Mouse (Mus musculus): ENCODE results near the gene Gm10273. TPM values are rescaled to one million over a fixed set of nuclear protein-coding genes. Genes with fewer than 3 reads are reported as not detected.

Gm10273 gene
- polyA plus RNA-seq, 1 experiment: 0.09 TPM

DNA sequence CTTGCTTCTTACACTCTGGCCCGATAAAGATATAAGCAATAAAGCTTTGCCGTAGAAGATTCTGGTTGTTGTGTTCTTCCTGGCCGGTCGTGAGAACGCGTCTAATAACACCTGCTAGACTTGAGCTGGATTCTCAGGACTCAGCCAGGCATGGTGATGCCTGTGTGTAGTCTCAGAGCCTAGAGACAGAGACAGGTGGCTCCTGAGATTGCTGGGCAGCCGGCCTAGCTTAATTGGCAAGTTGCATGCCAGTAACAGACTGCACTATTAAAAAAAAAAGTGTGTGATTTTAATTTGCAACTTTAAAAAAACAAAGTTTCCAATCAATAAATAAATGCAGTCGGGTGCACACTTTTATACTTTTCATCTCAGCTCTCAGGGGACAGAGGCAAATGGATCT is 8.5 kb upstream of the Gm10273 start:
- Histone ChIP-seq H3K4me3 (replicated peaks) (no peak overlapping the region), H3K9me3 (ENCODE audit: control insufficient read depth, low read length) (peaks cover 12% of the 10 kb centered on the region), H3K4me1 (ENCODE audit: control insufficient read depth) (no peaks in the 10 kb centered on the region; the same call in 1 of the 2 replicates), H3K27me3 (ENCODE audit: control insufficient read depth) (no peaks in the 10 kb centered on the region), H3K36me3 (ENCODE audit: control insufficient read depth) (peaks cover 34% of the 10 kb centered on the region)
- TF ChIP-seq TAL1 (IDR thresholded peaks at IDR 0.05; ENCODE audit: low read length) (no peak), GATA1 (IDR thresholded peaks at IDR 0.05; ENCODE audit: low read length) (no peak)

DNA sequence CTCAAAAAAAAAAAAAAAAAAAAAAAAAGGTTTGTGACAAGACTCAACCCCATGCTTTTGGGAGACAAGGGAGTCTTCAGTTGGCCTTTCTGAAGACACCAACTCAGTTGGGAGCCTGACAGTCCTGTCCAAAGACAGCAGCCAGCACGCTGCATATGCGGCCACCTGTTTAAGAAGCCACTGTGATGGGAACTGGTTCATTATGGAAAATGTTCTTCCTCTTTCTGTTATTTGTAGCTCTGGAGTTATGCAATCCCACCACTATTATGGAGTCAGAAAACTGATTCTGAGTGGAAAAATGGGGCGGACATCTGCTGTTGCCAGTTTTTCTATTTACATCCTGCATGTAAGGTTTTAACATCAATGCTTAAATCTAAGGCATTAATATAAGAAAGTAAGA is 5.8 kb upstream of the Gm10273 start:
- H3K9me3 ChIP-seq (ENCODE audit: control insufficient read depth, low read length): peaks cover 12% of the 10 kb centered on the region
- no peak overlapping the region for H3K4me3 ChIP-seq (replicated peaks)
- H3K27me3 ChIP-seq (ENCODE audit: control insufficient read depth): no peaks in the 10 kb centered on the region
- no peaks in the 10 kb centered on the region; the same call in 1 of the 2 replicates for H3K4me1 ChIP-seq (ENCODE audit: control insufficient read depth)
- H3K36me3 ChIP-seq (ENCODE audit: control insufficient read depth): peaks cover 34% of the 10 kb centered on the region
- no peak for TF ChIP-seq TAL1 (IDR thresholded peaks at IDR 0.05; ENCODE audit: low read length)
- TF ChIP-seq GATA1 (IDR thresholded peaks at IDR 0.05; ENCODE audit: low read length): no peak

DNA sequence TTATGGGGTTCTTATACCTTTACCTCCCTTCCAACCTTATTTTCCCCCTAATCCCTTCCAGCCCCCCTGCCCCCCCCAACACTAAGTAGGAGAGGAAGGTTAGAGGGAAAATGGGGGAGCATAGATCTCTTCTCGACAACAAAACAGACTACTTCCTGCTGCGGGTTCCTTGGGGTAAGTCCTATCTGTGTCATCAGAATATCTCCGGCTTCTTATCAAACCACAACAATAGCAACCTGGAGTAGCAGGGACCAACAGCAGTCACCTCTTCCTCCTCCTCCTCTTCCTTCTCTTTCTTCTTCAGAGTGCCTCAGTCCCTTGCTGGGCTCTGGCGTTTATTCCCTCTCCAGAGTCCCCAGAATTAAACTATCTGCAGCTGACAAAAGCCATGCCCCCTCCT is 3.5 kb upstream of the Gm10273 start:
- Histone ChIP-seq H3K27me3 (ENCODE audit: control insufficient read depth) (no peaks in the 10 kb centered on the region), H3K4me1 (ENCODE audit: control insufficient read depth) (no peaks in the 10 kb centered on the region; the same call in 1 of the 2 replicates), H3K9me3 (ENCODE audit: control insufficient read depth, low read length) (peaks cover 12% of the 10 kb centered on the region), H3K36me3 (ENCODE audit: control insufficient read depth) (peaks cover 32% of the 10 kb centered on the region), H3K4me3 (replicated peaks) (no peak overlapping the region)
- TF ChIP-seq TAL1 (IDR thresholded peaks at IDR 0.05; ENCODE audit: low read length): no peak
- TF ChIP-seq GATA1 (IDR thresholded peaks at IDR 0.05; ENCODE audit: low read length): no peak

DNA sequence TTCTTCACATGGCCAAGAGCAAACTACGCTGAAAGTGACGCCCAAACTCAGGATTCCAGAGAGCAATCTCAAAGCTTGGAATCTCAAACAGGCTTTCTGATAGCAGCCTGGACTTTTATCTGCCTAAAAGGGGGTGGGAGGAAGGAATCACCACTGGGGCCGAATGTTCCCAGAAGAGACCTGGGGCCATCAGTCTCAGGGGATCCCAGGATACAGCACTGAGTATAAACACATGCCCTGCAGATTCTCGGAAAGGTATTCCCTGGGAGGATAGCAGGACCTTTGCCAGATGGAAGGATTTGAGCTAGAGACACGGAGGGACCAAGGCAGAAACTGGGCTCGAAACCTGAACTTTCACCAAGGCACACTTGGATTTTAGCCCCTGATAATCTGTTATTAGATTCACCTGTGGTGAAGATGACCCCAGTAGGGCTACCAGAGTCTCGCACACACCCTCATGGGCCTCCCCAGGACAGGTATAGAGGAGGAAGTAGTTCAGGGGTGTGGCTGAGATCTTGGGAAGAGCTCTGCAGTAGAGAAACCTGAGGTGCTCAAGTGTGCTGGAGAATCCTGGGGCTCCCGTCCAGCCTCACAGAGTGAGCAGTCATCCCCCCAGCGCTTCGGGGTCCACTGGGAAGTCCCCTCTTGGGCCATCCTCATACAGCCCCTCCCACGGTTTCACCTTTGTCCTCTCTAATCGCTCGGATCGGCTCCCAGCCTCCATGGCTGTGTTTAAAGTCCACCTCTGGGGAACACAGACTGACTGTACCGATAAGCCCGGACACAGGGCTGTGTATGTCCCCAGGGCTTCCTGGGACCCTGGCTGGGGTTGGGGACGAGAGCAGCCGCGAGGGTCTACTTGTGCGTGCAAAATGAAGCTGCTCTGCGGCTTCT is 7.7 kb downstream of the Gm10273 start, which contains the start of gene Pla2g12b:
TSS of gene Pla2g12b (plus strand) at position 762 of the 894 bp plus-strand sequence.
- H3K4me1 ChIP-seq (ENCODE audit: control insufficient read depth): no peaks in the 10 kb centered on the region
- H3K9me3 ChIP-seq (ENCODE audit: control insufficient read depth, low read length): no peaks in the 10 kb centered on the region
- TF ChIP-seq GATA1 (IDR thresholded peaks at IDR 0.05; ENCODE audit: low read length) (no peak), TAL1 (IDR thresholded peaks at IDR 0.05; ENCODE audit: low read length) (no peak)
- peak within 1 kb of the TSS; percentile 54 for H3K4me3 ChIP-seq (replicated peaks)
- H3K36me3 ChIP-seq (ENCODE audit: control insufficient read depth): no peaks in the 10 kb centered on the region
- no peaks in the 10 kb centered on the region for H3K27me3 ChIP-seq (ENCODE audit: control insufficient read depth)

DNA sequence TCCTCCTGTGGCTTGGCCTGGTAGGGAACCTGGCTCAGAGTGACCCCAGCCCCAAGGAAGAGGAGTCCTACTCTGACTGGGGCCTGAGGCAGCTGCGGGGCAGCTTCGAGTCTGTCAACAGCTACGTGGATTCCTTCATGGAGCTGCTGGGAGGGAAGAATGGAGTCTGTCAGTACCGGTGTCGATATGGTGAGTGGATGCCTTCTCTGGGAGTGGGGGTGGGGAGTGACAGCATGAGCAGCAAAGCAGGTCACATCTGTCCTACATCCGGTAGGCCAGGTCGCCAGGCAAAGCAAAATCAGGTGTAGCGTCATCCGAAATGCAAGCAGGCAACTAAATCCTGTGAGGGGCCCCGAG is 8.3 kb downstream of the Gm10273 start:
- Histone ChIP-seq H3K4me3 (replicated peaks) (peak overlapping the region; percentile 54), H3K4me1 (ENCODE audit: control insufficient read depth) (no peaks in the 10 kb centered on the region), H3K36me3 (ENCODE audit: control insufficient read depth) (no peaks in the 10 kb centered on the region), H3K27me3 (ENCODE audit: control insufficient read depth) (no peaks in the 10 kb centered on the region), H3K9me3 (ENCODE audit: control insufficient read depth, low read length) (no peaks in the 10 kb centered on the region)
- TF ChIP-seq TAL1 (IDR thresholded peaks at IDR 0.05; ENCODE audit: low read length) (no peak), GATA1 (IDR thresholded peaks at IDR 0.05; ENCODE audit: low read length) (no peak)

DNA sequence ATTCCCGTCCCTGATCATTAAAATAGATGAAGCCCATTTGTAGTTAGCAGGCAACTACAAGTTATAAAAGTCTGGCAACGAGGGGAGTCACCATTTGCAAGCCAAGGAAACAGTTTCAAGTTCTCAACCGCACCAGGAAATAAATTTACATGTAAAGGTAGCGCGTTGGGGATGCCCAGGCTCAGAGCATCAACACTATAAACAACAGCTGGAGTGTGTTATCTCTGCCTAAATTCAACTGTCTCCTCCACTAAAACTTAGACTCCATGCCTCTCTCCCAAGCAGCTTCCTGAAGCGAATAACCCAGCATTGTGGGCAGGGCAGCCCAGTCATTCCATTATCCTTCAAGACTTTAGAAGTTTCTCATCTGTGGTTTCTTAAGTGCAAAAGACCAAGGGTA is 13.1 kb downstream of the Gm10273 start:
- Histone ChIP-seq H3K36me3 (ENCODE audit: control insufficient read depth) (no peaks in the 10 kb centered on the region), H3K4me1 (ENCODE audit: control insufficient read depth) (no peaks in the 10 kb centered on the region), H3K27me3 (ENCODE audit: control insufficient read depth) (no peaks in the 10 kb centered on the region), H3K9me3 (ENCODE audit: control insufficient read depth, low read length) (no peaks in the 10 kb centered on the region), H3K4me3 (replicated peaks) (no peak overlapping the region)
- TF ChIP-seq GATA1 (IDR thresholded peaks at IDR 0.05; ENCODE audit: low read length): no peak
- no peak for TF ChIP-seq TAL1 (IDR thresholded peaks at IDR 0.05; ENCODE audit: low read length)

DNA sequence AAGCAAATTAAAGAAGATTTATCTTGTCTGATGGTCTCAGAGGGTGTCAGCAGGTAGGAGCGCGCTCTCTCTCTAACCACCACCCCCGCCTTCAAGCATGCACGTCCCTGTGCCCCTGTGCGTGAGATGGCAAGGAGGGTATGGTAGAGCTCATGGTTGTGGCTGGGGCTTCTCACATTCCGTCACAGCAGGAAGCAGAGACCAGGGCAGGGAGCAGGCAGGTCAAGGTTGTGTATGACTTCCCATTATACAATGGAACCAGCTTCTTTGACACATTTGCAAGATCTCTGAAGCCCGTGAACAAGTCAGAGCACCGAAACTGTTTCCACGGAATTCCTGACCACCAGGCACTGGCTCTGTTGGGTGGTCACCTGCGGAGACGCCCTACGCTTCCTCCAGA is 14.8 kb downstream of the Gm10273 start:
- Histone ChIP-seq H3K4me1 (ENCODE audit: control insufficient read depth) (no peaks in the 10 kb centered on the region), H3K27me3 (ENCODE audit: control insufficient read depth) (no peaks in the 10 kb centered on the region), H3K4me3 (replicated peaks) (no peak overlapping the region), H3K9me3 (ENCODE audit: control insufficient read depth, low read length) (no peaks in the 10 kb centered on the region), H3K36me3 (ENCODE audit: control insufficient read depth) (no peaks in the 10 kb centered on the region)
- TF ChIP-seq GATA1 (IDR thresholded peaks at IDR 0.05; ENCODE audit: low read length) (no peak), TAL1 (IDR thresholded peaks at IDR 0.05; ENCODE audit: low read length) (no peak)

DNA sequence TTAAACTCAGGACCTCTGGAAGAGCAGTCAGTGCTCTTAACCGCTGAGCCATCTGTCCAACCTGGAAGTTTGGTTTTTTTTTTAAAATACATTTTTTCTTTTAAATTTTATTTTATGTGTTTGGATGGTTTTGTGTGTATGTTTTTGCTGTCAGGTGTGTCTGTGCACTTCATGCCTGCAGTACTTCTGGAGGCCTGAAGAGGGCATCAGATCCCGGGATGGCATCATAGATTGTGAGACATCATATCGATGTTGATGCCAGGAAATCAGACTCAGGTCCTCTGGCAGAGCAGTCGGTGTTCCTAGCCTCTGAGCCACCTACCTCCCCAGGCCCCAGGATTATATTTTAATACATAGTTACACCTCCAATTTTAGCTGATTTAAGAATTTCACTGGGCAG is 18.3 kb downstream of the Gm10273 start:
- Histone ChIP-seq H3K4me1 (ENCODE audit: control insufficient read depth) (no peaks in the 10 kb centered on the region), H3K27me3 (ENCODE audit: control insufficient read depth) (no peaks in the 10 kb centered on the region), H3K9me3 (ENCODE audit: control insufficient read depth, low read length) (no peaks in the 10 kb centered on the region), H3K4me3 (replicated peaks) (no peak overlapping the region), H3K36me3 (ENCODE audit: control insufficient read depth) (no peaks in the 10 kb centered on the region; the same call in 1 of the 2 replicates)
- TF ChIP-seq TAL1 (IDR thresholded peaks at IDR 0.05; ENCODE audit: low read length): no peak
- TF ChIP-seq GATA1 (IDR thresholded peaks at IDR 0.05; ENCODE audit: low read length): no peak

DNA sequence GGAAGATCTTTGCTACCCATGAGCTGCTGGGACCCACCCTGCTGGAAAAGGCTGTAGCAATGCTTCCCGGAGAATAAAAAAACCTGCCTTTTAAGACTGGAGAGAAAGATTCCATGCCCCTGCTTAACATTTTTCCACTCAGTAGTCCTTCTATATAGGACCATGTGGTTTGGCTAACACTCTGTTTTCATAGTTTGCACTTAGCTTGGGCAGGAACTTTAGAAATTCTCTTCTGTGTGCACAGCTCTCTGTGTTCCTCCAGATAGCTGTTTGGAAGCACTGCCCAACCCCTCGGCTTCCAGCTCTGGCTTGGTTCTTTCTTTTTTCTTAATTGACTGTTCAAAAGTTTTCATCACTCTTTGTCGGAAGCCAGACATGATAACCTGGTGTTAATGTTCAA is 21.2 kb downstream of the Gm10273 start:
- Histone ChIP-seq H3K4me3 (replicated peaks) (no peak overlapping the region), H3K27me3 (ENCODE audit: control insufficient read depth) (no peaks in the 10 kb centered on the region), H3K36me3 (ENCODE audit: control insufficient read depth) (no peaks in the 10 kb centered on the region; the same call in 1 of the 2 replicates), H3K4me1 (ENCODE audit: control insufficient read depth) (no peaks in the 10 kb centered on the region), H3K9me3 (ENCODE audit: control insufficient read depth, low read length) (no peaks in the 10 kb centered on the region)
- TF ChIP-seq TAL1 (IDR thresholded peaks at IDR 0.05; ENCODE audit: low read length): no peak
- no peak for TF ChIP-seq GATA1 (IDR thresholded peaks at IDR 0.05; ENCODE audit: low read length)

All from erythroblast, embryonic 14.5 days (primary cell).